Mouse (Mus musculus) common myeloid progenitor, adult 5-6 weeks (primary cell): ENCODE results near the gene Trmt1. TPM values are rescaled to one million over a fixed set of nuclear protein-coding genes. Genes with fewer than 3 reads are reported as not detected.

Experiments used
- ATAC-seq: replicated peaks from 2 replicates; pipeline ENCODE4 v1.8.0; 2016; ENCODE audit warnings: low read depth, mild to moderate bottlenecking, moderate TSS enrichment, inconsistent platforms; ENCODE audit not compliant: poor library complexity, severe bottlenecking
- total RNA-seq: library from RNA; stranded (forward); fragments of 200-1000, 187-1606 nt; gene quantifications from 2 replicates; pipeline ENCODE4 v1.2.3, GENCODE M21; 2017

Trmt1 gene
- total RNA-seq, 1 experiment from 2014 or later: 85.0 TPM

DNA sequence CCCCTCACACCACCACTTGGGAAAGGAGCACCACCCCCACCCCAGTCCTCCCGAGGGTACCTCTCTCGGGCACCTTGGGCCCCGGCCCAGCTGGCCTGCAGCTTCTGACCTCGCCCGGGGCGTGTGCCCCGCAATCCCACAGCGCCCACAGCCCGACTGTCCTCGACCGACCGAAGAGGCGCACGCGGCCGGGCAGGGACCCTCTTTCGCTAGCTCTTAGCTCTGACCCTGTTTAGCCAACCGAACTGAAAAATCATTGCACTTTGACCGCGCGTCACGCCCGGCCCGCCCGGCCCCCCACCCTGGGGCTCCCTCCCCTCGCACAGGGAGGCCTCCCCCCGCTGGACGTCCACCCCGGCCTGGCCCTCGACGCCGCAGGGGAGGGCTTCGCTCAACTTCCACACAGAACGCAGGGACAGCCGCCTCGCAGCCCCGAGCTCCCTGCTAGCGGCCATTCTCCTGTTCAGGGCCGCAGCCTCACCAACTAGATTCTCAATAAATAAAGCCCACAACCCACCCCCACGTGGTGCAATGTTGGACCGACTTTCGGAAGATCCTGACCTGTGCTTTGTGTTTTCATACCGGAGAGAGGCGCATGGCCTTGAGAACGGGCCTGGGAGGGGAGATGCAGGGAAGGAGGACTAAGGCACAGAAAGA, 20.6 kb downstream of the Trmt1 start:
- ATAC-seq: no peak

DNA sequence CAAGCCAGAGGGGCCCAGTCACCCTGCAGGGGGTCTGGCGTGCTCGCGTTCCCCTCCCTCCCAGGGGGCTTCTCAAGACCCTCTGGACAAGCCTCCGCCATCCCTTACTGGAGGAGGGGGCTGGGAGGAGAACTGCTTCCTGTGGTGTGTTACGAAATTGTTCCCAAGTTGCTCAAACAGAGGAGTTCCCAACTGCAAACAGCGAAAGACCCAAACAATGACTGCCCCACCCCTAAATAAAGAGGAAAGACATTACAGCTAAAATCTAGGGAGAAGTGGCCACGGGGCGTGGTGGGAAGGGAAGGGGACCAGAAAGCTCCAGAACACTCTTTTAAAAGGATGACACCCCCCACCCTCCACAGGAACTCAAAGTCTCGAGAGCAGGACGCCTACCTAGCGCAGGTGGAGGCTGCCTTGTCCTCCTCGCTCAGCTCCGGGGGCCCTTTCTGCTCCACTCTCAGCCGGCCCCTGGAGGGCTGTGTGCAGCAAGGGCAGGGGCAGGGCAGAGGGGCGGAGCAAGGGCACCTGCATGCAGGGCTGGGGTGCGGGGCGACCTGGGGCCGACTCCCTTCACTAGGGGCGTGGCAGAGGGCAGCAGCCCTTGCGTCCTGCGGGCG, 21.3 kb downstream of the Trmt1 start:
- peak; percentile 10; the same call in 1 of the 2 replicates for ATAC-seq

DNA sequence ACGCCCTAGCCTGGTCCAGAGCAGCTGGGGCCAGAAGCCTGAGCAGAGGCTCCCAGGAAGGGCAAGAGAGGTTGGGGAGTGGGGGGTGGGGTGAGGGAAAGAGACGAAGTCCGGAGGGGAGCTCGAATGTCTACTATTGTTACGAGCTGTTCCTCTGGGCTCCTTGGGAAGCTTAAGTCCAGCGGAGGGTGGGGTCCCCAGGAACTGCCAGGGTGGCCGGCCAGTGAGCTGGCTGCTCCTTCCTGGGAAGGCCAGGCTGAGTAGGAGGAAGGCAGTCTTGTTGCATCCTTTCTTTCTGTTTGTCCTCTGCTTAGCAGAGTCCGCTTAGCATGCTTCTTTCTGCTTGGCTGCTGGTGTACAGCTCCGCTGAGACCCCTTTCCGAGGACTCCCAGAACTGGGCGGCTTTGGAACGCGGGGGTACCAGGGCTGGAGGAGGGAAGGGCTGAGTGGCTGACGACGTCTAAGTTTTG, 22.0 kb downstream of the Trmt1 start:
- ATAC-seq: no peak

DNA sequence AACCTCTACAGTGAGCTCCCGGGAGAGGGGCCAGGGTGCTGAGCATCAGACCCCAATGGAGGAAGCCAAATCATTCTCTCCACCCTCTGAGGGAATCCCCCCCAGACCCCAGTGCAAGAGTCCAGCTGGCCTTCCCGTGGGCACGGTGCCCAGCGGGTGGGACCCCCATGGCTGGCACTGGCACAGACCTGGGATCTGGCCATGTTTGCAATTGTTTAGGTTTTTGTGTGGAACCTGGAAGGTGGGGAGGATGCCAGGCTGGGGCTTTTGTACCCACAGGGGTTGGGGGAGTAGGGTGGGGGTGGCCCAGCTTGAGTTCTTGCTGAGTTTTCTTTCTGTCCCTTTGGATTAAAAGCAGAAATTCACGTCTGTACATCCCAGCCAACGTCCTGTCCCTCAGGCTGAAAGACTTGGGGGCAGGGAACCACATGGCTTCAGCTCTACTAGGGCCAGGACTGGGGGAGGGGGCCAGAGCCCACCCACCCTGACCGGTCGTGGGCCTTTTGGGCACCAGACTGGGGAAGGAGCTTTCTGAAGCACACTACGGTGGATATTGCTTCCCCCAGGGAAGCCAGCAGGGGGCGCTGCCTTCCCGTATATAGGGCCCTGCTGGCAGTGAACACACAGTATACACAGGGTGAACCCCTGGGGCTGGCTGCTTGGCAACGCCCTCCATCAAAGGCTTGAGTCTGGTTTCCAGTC, 22.8 kb downstream of the Trmt1 start:
- ATAC-seq: peak; percentile 59

DNA sequence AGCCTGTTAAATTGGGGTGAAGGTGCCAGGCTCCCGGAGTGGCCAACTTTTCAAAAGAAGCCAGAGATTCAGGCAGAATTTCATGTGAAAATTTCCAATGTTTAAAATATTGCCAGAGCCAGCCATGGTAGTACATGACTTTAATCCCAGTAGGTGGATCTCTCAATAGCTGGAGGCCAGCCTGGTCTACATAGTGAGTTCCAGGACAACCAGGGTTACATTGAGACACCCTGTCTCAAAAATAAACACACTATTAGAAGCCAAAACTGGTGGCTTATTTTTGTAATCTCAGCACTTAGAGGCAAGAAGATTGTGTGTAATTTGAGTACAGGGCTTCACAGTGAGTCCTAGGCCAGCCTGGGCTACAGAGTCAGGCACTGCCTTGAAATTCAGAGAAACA, 23.8 kb downstream of the Trmt1 start:
- ATAC-seq: no peak

- ATAC-seq: no peak
These were observed 25.2 kb downstream of the Trmt1 start for GRCm38 (mm10) chr8:84711312-84711711.

- ATAC-seq: no peak
These were observed 26.0 kb downstream of the Trmt1 start for GRCm38 (mm10) chr8:84711933-84712758.

- ATAC-seq: no peak
These were observed 26.6 kb downstream of the Trmt1 start for GRCm38 (mm10) chr8:84712759-84713120.

- ATAC-seq: no peak
These were observed 27.3 kb downstream of the Trmt1 start for GRCm38 (mm10) chr8:84713381-84713780.

GRCm38 (mm10) chr8:84714161-84714560, 28.1 kb downstream of the Trmt1 start:
- no peak for ATAC-seq

DNA sequence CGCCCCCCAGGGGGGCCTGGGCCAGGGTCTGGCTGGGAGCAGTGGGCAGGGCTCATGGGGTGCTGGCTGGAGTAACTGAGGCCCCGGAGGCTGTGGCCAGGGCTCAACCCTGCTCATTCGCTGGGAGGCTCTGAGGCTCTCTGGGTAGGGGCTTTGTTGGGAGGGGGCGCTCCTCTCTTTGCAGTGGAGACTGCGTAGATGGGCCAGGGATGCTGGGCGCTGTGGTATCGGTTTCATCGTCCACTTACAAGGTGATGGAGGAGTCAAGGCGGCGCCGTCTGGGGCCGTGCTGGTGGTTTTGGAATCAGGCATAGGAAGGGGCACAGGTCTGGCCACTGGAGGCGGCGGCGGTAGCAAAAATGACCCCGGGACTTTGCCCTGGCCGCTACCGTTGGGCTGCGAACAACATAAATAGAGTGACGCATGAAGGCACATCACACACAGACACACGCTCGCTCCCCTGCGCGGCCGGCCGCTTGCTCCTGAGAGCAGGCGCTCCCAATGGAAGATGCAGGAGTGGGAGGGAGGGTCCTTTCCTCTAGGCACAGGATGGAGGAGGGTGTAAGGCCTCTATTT, 29.9 kb downstream of the Trmt1 start:
- no peak for ATAC-seq

DNA sequence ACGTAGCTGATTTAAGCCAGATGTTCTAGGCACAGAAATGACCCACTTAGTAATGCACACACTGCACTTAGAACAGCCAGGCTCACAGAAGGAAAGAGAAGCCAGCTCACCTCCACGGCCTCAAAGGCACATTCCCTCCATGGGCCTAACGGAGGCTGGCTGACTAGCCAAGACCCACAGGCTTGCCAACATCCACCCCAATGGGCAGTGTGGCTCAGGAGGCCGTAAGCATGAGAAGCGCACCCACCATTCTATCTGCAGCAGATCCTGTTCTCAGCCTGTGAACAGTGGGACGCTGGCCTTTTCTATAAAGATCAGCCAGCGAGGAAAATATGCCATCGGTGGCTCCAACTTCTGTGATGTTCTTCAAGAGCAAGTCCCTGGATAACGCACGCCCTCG, 30.7 kb downstream of the Trmt1 start:
- ATAC-seq: no peak

DNA sequence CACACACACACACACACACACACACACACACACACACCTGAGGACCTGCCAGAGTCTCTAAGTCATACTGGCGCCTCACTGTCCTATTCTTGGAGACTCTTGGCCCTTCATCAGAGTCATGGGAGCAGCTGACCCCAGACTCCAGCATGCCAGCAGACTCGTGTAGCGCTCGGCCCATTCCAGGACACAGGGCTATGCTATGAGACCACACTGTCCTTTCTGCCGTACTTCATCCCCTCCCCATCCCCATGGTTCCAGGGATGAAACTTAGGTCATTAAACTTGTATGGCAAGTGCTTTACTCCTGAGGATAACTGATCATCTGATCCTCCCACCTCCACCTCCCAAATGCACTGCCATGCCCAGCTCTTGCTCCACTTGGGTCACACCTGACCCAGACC, 32.4 kb downstream of the Trmt1 start:
- ATAC-seq: no peak

GRCm38 (mm10) chr8:84718959-84719690, 33.0 kb downstream of the Trmt1 start:
- no peak for ATAC-seq

DNA sequence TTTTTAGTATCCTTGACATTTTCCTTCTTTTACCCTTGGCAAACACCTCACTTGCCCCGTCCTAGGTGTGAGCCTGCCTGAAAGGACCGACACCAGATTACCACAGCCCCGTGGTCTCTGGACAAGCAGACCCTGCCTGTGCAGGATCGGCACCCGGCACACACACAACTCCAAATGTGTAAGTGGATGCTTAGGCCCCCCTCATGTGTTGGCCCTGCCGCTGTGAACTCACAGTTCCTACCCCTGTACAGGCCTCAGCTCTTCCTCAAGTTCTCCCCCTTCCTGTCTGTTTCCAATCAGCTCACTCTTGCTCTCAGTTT, 36.4 kb downstream of the Trmt1 start:
- ATAC-seq: no peak

DNA sequence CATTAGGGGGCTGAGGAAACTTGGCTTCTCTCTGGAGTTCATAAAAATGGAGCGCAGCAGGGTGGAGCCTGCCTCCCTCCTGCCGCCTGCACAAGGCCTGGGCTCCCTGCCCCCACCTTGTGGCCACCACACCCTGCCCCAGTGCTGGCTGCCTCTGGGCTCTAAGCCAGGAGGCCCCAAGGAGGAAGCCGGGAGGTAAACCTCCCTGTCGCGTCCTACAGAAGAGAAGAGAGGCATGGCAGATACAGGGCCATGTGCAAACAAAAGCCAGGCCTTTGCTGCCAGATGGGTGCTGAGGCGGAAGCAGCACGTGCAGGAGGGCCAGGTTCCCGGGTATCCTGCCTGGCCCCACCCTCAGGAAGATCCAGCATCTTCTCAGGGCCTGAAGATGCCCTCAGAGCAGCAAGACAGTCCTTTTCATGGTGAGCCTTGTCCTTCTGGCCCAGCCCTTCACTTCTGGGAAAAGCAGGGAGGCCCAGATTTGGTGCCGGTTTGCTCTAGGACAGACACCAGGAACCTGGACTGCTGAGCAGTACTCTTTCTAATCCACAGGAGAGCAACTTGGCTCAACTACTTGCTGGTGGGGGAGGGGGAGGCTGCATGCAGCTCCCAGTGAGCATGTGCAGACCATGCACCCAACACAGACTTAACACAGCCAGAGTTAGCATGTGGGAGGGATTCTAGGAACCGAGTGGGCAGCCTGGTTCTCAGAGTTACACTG, 36.9 kb downstream of the Trmt1 start, which contains the start of gene G430095P16Rik:
Gene G430095P16Rik, plus strand, starts transcription at position 158 of the 721 bp plus-strand sequence.
- ATAC-seq: peak; percentile 87

DNA sequence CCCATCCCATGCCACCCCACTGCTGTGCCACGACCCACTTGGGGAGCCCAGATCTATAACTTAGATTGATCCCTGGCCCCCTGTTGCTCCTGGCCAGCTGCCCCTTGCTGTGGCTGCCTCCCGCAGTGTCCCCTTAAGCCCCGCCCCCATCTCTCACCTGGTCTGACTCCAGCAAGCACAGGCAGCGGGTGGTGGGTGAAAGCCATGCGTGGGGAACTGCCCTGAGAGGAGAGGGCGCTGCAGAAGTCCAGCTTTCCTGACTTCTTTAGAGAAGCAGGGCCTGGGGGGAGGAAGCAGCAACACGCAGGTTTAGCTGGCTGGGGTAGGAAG, 37.4 kb downstream of the Trmt1 start:
- ATAC-seq: no peak

DNA sequence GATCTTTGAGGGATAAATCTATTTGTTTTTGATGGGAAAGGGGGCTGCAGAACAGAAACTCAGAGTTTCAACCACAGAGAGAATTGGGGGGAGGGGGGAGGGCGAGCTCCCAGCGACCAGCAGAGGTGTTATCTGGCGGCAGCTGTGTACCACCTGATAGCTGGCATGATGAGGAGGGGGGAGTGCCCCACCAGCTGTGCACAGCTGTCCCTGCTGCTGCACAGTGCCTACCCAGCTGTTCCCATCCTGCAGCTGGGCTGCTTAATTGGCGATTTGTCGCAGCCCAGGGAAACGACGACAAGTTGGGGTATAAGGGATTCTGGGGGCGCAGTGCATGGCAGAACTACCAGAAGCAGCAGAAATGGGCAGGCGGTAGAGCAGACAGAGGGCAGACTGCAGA, 38.6 kb downstream of the Trmt1 start:
- ATAC-seq: no peak
